Mouse (Mus musculus) cerebellum, postnatal 25 days (tissue): ENCODE results near the gene Cyp2d22.
"Not testable (repeated sequence)": the region's sequence is repeated elsewhere in the genome, so short reads cannot be mapped to it uniquely, and the experiment has no call there.

Experiments
- DNase-seq, 2 experiments: peaks; one replicate each; pipeline ENCODE4 v3.0.0; 2021; ENCODE audit warnings: mixed read lengths in 2 of 2

Cyp2d22 gene

DNA sequence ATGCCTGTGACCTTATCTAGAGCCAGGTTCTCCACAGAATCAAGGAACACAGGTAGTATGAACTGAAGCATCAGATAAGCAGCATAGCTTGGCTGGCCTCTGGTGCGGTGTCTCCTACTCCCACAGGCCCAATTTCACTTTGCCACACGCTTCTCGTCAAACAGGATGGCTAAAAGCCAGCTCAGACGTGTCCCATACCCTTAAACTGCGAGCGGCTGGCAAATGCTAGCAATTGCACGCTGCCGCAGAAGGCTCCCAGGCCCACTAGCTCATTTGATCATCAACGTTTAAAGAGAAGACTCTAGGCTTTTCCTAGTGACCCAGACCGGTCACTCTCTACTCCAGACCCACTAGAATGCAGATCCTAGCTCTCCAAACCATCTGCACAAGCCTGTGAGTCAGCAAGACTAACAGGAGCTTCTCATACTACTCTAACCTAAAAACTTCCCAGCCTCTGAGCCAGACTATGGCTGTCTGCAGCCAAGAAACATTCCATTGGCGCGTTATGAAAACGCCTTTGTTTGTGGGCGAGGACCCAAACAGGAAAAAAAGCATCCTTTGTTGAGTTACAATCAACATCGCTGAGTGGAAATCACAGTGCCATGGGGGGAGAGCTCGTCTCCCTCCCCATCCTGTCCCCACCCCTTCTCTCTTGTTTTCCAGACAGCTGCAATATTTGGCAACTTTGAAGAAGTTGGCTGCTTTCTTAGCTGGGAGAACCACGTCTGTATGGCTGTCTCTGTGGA, 3.5 kb downstream of the Cyp2d22 start:
- no peak for DNase-seq

DNA sequence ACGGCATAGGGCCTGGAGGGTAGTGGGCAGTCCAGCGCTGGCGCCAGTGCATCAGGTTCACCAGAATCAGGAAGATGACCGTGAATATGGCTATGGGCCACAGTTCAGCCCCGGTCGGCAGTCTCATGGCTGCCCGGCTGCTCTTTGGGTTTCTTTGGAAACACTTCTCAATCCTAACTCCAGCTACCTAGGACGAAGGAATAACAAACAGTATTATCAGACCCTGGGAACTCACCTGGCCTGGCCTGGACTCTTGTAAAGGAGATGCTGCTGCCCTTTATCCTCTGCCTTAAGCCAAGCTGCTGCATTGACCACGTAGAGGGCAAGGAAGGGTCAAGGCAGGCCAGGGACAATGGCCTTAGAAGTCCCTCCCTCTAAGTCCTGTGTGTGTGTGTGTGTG, 4.2 kb downstream of the Cyp2d22 start:
- no peak for DNase-seq

DNA sequence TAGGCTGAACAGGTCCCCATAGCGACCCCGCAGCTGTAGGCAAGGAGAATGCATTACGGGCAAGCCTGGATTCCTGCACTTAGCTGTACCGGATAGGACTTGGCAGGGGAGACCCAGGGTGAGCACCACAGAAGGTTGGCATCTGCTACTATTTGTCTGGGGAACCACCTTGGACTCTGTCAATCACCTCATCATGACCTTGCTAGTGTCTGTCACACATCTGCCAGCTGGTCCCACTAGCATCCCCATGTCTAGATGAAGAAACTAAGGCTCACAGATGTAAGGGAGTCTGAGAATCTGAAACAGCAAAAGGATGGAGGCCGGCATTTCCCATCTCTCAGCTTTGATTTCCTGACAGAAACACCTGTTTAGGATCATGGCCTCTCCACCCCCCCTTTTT, 5.6 kb downstream of the Cyp2d22 start:
- no peak for DNase-seq

DNA sequence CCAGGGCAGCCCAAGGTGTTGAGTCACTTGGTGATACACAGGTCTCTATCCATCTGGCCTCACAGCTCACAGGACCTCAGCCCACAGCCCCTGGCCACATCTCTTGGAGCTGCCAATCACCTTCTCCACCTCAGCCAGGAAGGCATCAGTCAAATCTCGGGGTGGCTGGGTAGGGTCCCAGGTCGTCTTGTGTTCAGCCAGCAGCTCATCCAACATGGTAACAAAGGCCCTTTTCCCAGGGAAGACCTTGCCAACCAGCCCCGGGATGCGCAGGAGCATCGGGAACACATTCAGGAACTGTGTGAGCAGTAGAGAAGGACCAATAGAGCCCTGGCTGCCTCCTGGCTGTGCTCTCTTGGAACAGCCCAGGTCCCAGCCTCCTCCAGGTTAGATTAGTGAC, 7.1 kb downstream of the Cyp2d22 start:
- no peak for DNase-seq

DNA sequence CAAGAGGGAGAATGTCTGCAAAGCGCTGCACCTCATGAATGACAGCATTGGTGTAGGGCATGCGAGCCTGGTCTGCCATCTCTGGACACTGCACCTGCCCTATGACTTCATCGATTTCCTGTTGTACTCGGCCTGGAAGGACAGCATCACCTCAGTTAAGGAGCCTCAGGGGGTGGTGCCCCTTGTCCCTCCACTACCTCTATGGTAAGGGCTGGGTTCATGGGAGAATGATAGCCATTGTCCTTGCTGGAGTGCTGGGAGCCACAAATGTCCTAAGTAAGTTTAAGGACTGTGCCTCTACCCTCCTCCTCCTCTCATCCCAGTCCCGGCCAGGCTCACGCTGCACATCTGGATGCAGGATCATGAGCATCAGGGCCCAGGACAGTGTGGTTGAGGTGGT, 7.6 kb downstream of the Cyp2d22 start:
- DNase-seq, result no peak

DNA sequence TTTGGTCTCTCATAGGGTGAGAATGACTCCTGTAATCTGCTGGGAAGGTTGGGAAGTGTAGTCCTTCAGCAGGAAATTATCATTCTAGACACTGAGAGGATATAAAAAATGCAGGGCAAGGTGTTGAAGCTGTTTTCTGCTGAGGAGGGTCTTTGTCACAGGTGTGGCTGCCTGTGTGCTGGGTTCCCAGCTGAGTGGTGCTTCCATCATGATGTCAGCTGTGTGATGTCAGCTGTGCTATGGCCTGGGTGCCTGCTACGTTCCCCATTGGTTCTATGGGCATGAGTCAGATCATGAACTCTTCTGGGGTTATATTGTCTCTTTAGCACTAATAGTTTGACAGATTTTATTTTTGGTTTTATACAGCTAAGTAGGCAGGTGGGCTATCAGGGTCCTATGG, 11.2 kb downstream of the Cyp2d22 start:
- DNase-seq, result no peak

DNA sequence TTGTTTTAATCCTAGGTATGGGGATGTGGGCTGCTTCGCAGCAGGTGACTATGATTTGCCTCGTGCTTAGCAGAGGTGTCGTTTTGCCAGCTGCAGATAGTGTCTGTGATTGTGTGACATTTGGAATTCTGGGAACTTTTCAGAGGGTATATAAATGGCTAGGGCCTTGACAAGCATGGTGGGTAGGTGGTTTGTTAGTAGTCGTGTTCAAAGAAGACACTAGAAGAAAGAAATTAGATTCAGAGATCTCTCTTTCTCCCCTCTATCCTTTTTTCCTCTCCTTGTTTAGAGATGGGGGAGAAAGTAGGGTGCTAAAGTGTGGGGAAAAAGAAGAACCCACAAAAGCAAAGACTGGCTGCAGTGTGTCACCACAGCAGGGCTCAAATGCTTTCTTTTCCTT, 11.9 kb downstream of the Cyp2d22 start:
- no peak for DNase-seq

DNA sequence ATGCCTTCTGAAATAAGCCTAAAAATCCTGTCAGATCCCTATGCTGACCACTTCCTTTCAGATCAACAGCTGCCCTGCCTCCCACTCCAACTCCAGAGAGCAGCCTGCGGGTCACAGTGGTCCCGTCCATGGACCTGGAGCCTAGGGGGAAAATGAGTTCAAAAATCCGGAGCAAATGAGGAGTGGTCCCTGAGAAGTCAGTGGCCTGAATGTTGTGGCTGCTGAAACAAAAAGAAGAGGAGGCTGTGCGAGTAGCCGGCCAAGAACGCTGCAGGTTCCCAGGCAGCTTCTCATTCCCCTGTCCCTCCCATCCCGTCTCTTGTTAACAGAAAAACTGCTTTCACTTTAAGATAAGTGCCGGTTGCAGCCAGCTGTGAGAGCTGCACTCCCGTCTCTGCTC, 15.5 kb downstream of the Cyp2d22 start:
- not testable (repeated sequence) for DNase-seq

DNA sequence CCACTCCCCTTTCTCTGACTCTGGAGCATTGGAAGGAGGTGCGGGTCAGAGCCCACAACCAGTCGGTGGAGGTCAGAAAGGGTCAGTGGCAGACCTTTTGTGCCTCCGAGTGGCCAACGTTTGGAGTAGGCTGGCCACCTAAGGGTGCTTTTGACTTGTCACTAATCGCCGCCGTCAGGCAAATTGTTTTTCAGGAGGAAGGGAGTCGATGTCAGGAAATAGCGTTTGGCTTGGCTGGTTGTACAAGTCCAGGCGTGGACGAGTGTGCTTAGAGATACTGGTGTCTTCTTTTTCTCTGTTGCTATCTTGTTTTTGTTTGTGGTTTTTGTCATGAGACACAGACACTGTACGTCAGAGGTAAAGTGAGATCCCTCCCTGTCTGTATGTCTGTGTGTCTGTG, 16.3 kb downstream of the Cyp2d22 start:
- DNase-seq, result not testable (repeated sequence)

DNA sequence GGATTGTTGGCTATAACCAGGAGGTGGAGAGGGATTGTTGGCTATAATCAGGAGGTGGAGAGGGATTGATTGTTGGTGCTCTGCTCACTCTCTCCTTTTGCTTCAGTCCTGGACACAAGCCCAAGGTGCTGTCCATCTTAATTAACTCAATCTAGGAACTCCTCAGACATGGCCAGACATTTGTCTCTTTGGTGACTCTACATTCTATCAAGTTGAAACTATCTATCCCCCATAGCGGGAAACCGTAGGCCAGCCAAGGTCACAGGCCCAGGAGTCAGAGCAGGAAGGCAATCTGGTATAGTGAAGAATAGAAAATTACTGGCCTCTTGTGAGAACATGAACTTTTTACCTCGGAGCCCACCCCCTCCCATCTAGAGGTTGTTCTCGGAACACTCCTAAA, 17.8 kb downstream of the Cyp2d22 start:
- DNase-seq, result no peak

DNA sequence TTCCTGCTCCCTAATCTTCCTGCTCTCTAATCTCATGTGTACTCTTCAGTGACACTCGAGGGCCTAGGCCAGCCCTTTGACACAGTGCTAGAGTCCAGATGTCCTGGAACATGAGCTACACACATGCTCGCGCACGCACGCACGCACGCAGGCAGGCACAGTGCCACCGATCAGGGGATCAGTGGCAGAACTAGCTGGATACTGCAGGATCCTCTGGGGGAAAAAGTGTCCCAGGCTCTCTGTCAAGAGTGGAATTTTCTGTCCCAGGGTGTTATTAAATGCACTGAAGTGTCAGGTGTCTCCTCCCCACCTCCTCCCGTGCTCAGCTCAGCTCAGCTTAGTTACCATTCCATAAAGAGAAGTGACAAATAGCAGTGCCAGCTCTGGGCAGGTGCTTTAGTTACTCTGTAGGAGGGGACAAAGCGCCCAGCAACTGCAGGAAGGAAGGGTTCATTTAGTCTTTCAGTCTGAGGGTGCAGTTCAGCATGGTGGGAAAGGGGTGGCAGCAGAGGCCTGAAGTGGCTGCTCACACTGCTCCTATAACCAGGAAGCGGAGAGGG, 18.5 kb downstream of the Cyp2d22 start:
- no peak for DNase-seq

DNA sequence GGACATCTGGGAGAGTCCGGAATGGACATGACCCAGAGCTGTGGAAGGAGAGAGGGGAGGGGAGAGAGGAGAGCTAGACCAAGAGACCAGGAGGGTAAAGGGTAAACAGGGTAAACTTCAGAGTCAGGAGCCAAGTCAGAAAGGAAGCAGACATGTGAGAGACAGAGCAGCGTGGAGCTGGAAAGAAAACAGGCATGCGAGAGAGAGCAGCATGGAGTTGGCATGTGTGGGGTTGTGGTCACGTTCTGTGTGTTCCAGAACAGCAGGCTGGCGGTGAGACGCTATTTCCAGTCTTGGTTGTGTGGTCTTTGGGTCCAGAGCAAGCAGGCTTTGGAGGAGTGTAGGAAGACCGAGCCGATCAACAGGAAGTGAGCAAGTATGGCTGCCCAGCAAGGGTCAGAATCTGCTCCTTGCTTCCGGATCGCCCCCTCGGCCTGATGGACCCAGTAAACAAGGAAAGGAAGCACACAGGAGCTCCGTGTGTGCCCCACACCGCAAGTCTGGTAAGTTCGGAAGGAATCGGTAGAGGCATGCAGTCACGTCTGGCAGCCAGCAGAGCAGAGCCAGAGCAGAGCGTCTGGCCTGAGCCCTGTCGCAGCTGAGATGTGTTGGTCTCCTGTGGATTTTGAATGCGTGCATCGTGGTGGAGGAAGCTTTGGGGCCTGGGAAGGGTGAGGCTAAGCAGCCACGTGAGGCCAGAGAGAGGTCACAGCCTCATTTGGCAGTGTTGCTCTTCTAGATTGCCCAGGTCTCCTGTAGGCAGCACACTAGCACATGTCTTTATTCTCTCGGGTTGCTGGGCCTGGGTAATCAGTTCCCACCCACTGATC, 21.4 kb downstream of the Cyp2d22 start:
- DNase-seq, result no peak

DNA sequence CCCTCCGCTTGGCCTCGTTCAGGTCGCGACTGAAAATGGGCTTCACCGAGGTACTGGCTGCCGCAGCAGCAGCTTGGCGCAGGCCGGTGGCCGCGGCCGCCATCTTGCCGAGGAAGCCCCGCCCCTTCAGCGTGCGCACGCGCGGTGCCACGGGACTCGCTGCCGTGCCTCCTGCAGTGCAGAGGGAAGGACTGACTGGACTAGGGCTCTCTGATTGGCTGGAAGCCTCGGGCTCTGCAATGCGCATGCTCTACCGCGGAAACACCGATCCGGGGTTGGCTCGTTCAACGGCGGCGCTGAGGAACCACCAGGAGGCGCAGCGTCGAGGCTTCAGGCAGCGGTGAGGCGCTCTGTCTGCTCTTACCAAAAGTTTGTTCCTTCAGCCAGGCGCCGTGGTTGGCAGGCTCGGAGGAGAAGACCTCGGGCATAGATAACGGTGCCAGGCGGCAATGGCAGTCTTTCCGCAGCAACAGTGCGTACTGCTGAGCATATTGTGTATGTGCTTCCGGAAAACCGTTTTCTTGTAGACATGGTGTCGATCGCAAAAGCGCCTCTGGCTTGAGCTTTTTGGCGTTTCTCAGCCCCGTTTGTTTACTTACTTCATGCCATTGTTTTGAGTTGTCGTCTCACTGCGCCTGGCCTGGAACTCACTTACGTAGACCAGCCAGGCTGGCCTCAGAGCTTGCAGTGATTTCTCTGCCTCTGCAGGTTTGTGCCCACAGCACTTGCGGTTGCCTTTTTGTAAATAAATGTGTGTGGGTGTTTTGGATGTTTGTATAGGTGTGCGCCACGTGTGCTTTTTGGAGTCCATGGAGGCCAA, 25.7 kb downstream of the Cyp2d22 start, which contains the start of gene Ndufa6:
Ndufa6 (minus strand) TSS at position 197 of the 820 bp plus-strand sequence.
- peak; percentile 98 to 99 for DNase-seq

DNA sequence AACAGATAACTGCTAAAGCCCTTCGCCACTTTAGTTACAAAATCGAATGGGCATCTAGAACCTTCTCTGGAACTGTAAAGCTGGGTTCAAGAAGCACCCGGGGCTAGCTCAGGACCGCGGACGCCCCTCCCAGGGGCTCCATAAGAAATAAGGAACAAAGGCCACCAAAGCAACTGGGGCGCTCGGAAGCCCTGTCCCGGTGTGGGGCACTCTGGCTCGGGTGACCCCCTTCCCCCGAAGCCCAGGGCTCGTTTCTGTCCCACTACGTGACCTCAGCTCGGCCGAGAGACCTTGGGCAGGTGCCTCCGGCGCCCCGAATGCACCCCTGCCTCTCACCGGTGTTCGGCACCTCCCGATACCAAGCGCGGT, 26.3 kb downstream of the Cyp2d22 start:
- no peak for DNase-seq

DNA sequence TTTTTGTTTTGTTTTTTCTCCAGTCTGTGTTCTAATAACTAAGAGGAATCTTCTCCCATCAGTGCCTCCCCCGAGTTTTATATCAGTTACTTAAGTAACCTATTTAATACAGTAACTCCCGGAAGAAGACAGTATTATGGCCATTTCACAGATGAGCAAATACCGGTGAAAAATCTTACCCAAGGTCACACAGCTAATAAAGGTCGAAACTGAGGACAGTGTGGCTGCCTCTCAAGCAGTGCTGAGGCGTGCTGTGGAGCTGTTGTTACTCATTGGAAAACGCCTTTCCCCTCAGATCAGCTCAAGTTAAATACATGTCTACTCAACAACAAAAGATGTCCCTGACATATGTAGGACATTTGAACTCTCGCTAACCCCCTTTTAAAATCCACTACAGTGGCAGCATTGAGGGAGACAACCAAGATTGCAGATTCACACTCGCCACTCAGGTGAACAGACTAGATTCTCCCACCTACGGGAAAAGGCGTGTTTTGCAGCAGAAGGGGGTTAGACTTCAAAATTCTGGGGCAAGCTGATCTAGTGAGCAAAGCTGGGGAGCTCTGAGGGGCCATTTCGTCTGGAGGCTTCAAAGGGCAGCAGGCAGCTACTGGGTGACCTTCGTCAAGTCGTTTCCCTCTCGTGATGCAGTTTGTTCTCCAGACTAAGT, 26.8 kb downstream of the Cyp2d22 start:
- peak in 1 of 2 experiments; percentile 41 for DNase-seq

DNA sequence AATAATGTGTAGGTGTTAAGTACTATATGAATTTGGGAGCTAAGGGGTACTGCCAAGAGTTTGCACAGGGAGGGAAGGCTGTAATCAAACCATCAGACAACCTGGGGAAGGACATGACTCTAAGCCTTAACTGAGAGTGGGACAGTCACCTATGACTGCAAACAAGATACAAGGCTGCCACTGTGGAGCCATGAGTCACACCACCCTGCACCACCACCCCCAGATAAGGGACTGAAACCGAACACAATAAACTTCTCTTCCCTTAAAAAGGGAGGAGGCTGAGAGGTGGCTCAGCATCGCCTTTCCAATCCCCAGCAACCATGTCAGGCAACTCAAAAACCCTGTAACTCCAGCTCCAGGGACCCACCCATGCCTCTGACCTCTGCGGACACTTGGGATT, 28.6 kb downstream of the Cyp2d22 start:
- DNase-seq, result no peak

DNA sequence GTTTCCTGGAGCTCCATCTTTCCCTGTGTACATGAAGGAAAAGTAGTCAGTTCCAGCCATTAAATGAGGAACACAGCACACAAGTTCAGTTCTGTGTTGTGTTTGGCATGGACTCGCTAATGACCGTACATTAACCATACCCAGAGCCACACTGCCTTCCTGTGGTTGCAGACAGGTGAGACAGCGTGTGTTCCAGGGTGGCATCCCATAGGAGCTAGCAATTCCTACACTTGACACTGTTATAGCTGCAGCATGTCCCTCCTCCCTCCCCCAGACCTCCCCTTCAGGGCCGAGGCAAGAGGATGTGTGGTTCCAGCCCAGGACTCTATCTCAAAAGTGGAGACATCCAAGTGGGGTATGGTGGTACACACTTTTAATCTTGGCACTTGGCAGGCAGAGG, 29.7 kb downstream of the Cyp2d22 start:
- no peak for DNase-seq

DNA sequence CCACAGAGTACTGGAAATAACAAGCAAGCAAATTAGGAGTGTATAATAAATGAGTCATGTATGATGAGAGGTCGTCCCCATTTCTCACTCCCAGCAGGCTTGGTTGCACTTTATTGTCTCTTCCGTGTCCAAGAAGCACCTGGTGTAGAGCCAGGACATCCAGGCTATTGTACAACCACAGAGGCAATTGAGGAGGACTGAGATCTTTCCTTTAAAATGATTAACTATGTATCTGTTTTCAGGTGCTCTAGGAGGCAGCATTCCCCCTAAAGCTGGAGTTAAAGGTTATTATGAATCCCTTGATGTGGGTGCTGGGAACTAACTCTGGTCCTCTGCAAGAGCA, 31.1 kb downstream of the Cyp2d22 start:
- DNase-seq, result no peak

DNA sequence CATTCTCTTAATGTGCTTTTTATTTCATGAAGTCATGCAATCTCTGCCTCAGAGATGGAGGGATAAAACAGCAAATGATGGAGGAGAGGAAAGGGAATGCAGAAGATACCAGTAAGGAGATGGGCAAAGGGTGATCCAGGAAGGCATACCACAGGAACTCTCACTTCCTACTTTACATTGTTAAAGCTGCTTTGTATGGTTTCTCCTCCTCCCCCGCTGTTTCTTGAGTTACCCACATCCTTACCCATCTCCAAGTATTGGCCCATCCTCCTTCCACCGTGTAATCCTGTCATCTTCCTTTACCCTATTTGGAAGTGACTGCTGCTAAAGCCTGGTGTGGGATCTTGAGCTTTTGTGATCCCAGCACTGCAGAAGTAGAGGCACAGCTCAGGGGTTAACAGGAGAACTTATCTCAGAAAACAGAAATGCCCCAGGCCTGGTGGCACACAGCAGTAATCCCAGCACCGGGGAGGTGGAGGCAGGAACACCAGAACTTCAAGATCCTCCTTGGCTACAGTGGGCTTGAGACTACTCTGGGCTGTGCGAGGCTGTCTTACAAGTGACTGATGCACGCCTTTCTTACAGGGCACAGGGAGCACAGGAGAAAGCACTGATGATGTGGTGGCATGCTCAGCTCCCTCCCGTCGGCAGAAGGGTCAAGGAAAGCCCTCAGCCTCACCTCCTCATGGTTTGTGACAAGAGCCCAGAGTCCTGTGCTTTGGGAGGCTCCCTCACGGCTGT, 31.6 kb downstream of the Cyp2d22 start:
- no peak for DNase-seq

DNA sequence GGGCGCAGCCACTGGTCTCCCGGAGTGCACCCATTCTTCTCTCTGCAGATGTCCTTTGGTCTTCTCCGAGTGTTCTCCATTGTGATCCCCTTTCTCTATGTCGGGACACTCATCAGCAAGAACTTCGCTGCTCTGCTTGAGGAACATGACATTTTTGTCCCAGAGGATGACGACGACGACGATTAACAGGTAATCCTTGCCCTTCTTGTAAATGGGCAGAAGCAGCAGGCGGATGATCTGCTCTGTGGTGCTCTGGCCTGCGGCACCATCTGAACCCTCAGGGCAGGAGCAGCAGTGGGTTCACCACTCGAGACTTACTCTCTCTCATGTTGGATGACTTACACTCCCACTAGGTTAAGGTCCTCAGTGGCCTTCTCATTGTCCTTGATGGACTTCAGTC, 32.2 kb downstream of the Cyp2d22 start:
- no peak for DNase-seq

DNA sequence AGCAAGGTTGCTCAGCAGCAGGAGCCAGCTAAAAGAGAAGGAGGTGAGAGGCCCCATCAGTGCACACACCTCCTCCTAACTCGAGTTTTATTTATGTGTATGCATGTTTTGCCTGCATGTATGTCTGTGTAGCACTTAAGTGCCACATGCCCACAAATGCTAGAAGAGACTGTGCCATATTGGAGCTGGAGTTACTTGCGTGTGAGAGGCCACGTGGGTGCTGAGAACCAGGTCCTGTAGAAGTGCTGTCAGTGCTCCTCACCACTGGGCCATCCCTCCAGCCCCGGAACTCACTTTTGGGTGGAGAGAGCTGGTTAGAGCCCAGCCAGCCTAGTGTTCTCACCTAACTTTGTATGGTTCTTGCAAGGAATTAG, 32.8 kb downstream of the Cyp2d22 start:
- DNase-seq, result no peak
